ENCODE assay signal across 29 mouse cellular contexts in genomic region chr1:183686056-183686455, GRCm38 (mm10).
DNase-seq lines count a peak whose midpoint lies in the region; ATAC-seq and TF ChIP-seq lines count a peak whose summit lies in the region.
"Had no signal": no experiment of that assay in that cellular context is flagged by ENCODE, and none has a peak within 500 bp of the region (broad histone marks: within the 10 kb centered on the region; RNA-seq: fewer than 3 reads in every experiment).

No protein-coding gene starts in this region.

- no peak for TF ChIP-seq CTCF in lung, embryonic 14.5 days (IDR thresholded peaks at IDR 0.05; ENCODE audit: low read depth)
- TF ChIP-seq CTCF in lung, postnatal 0 days (IDR thresholded peaks at IDR 0.05): no peak

- no peak overlapping the region for H3K4me2 ChIP-seq in embryonic facial prominence, embryonic 14.5 days (ENCODE audit: low read depth, low read length)
- H3K4me2 ChIP-seq in lung, embryonic 14.5 days: no peak overlapping the region
- no peak overlapping the region for H3K4me2 ChIP-seq in lung, postnatal 0 days (replicated peaks; ENCODE audit: low read depth, low read length)
- H3K4me2 ChIP-seq: embryonic facial prominence, embryonic 12.5 days; heart, embryonic 12.5 days; heart, embryonic 15.5 days; hindbrain, embryonic 14.5 days had no signal

- H3K4me1 ChIP-seq in embryonic facial prominence, embryonic 14.5 days (ENCODE audit: control insufficient read depth, insufficient read depth, low read length): no peaks in the 10 kb centered on the region
- no peaks in the 10 kb centered on the region for H3K4me1 ChIP-seq in embryonic facial prominence, embryonic 10.5 days
- no peaks in the 10 kb centered on the region for H3K4me1 ChIP-seq in lung, embryonic 14.5 days (ENCODE audit: insufficient read depth)
- no peaks in the 10 kb centered on the region for H3K4me1 ChIP-seq in lung, postnatal 0 days (ENCODE audit: insufficient read depth, low read depth, low read length)
- H3K4me1 ChIP-seq: embryonic facial prominence, embryonic 12.5 days; heart, embryonic 12.5 days; heart, embryonic 15.5 days had no signal

- intact Hi-C loops in left cerebral cortex, postnatal 10 days (cut with DNase I): no loop called here

- no peaks in the 10 kb centered on the region for H3K36me3 ChIP-seq in embryonic facial prominence, embryonic 14.5 days (ENCODE audit: control insufficient read depth, insufficient read depth, low read length)
- H3K36me3 ChIP-seq in embryonic facial prominence, embryonic 10.5 days (replicated peaks): no peaks in the 10 kb centered on the region
- no peaks in the 10 kb centered on the region for H3K36me3 ChIP-seq in lung, embryonic 14.5 days (ENCODE audit: insufficient read depth)
- no peaks in the 10 kb centered on the region for H3K36me3 ChIP-seq in lung, postnatal 0 days (ENCODE audit: insufficient read depth, low read length)
- H3K36me3 ChIP-seq: embryonic facial prominence, embryonic 12.5 days; G1E; heart, embryonic 12.5 days; heart, embryonic 15.5 days had no signal

- 0 out of 2 replicates have a peak, but pooled peaks have one; percentile 62 for ATAC-seq in embryonic facial prominence, embryonic 14.5 days (ENCODE audit: low read depth)
- peak; percentile 84 for ATAC-seq in lung, embryonic 14.5 days (ENCODE audit: insufficient read depth)
- no peak for ATAC-seq in lung, postnatal 0 days
- ATAC-seq: forebrain, embryonic 14.5 days; forebrain, postnatal 0 days; hindbrain, postnatal 0 days; inflammation-experienced regulatory T-cells, adult 6 months had no signal

- TF ChIP-seq EP300 in lung, postnatal 0 days (IDR thresholded peaks at IDR 0.05): no peak

- H3K9me3 ChIP-seq in embryonic facial prominence, embryonic 14.5 days (ENCODE audit: control insufficient read depth, low read length): no peaks in the 10 kb centered on the region
- no peaks in the 10 kb centered on the region for H3K9me3 ChIP-seq in embryonic facial prominence, embryonic 10.5 days
- no peaks in the 10 kb centered on the region for H3K9me3 ChIP-seq in lung, embryonic 14.5 days (ENCODE audit: low read depth, low read length)
- H3K9me3 ChIP-seq in lung, postnatal 0 days (ENCODE audit: low read length): no peaks in the 10 kb centered on the region
- H3K9me3 ChIP-seq: embryonic facial prominence, embryonic 12.5 days; heart, embryonic 15.5 days had no signal

- no peak overlapping the region for H3K9ac ChIP-seq in embryonic facial prominence, embryonic 14.5 days (ENCODE audit: low read depth, low read length)
- no peak overlapping the region for H3K9ac ChIP-seq in lung, embryonic 14.5 days
- no peak overlapping the region for H3K9ac ChIP-seq in lung, postnatal 0 days (replicated peaks; ENCODE audit: low read depth)
- H3K9ac ChIP-seq: embryonic facial prominence, embryonic 12.5 days; forebrain, postnatal 0 days; heart, embryonic 12.5 days; heart, embryonic 15.5 days; hindbrain, embryonic 14.5 days had no signal

- 52% methylated on average over 5 of the region's 5 CpGs for WGBS in embryonic facial prominence, embryonic 14.5 days
- 86% methylated on average over 5 of the region's 5 CpGs for WGBS in embryonic facial prominence, embryonic 10.5 days
- WGBS in lung, embryonic 14.5 days: 44% methylated on average over 5 of the region's 5 CpGs
- WGBS in lung, postnatal 0 days: 56% methylated on average over 5 of the region's 5 CpGs

- no peak overlapping the region for H3K4me3 ChIP-seq in embryonic facial prominence, embryonic 14.5 days (ENCODE audit: low read depth, low read length)
- H3K4me3 ChIP-seq in embryonic facial prominence, embryonic 10.5 days: no peak overlapping the region
- no peak overlapping the region for H3K4me3 ChIP-seq in lung, embryonic 14.5 days (ENCODE audit: low read depth, low read length)
- H3K4me3 ChIP-seq in lung, postnatal 0 days (ENCODE audit: low read depth, low read length): no peak overlapping the region
- H3K4me3 ChIP-seq: embryonic facial prominence, embryonic 12.5 days; gastrocnemius, adult 2 months; heart, embryonic 12.5 days; heart, embryonic 15.5 days had no signal

- DNase-seq in embryonic facial prominence, embryonic 14.5 days (ENCODE audit: low spot score): peak; percentile 85
- DNase-seq in embryonic facial prominence, embryonic 10.5 days (ENCODE audit: low spot score): no peak
- peak; percentile 90 for DNase-seq in lung, embryonic 14.5 days
- DNase-seq in lung, postnatal 4 days: no peak
- DNase-seq in lung, postnatal 0 days (ENCODE audit: low spot score): peak; percentile 44
- DNase-seq in lung, postnatal 14 days: no peak
- peak; percentile 20 for DNase-seq in adipocyte (ENCODE audit: low spot score)
- DNase-seq in left cerebral cortex, postnatal 10 days (ENCODE audit: extremely low spot score in 1 of 2, low spot score in 2 of 2): no peak
- DNase-seq: adrenal gland, adult 8-10 months; adrenal gland, postnatal 25 days; B cell, adult 2 months; cerebellum, adult 18-20 months; cerebellum, adult 9-10 months; cerebellum, postnatal 14 days; forebrain, postnatal 0 days; gastrocnemius, adult 2 months; gastrocnemius, postnatal 14 days; heart, adult 18-20 months; heart, postnatal 10 days; heart, postnatal 4 days had no signal

- H3K27ac ChIP-seq in embryonic facial prominence, embryonic 14.5 days (replicated peaks; ENCODE audit: low read depth, low read length): no peak overlapping the region
- H3K27ac ChIP-seq in embryonic facial prominence, embryonic 10.5 days (replicated peaks): no peak overlapping the region
- no peak overlapping the region for H3K27ac ChIP-seq in lung, embryonic 14.5 days (ENCODE audit: low read depth)
- no peak overlapping the region for H3K27ac ChIP-seq in lung, postnatal 0 days (ENCODE audit: low read length)
- H3K27ac ChIP-seq: embryonic facial prominence, embryonic 12.5 days; gastrocnemius, adult 2 months; heart, embryonic 15.5 days; hindbrain, embryonic 14.5 days; hindbrain, postnatal 0 days had no signal

- no peaks in the 10 kb centered on the region for H3K27me3 ChIP-seq in embryonic facial prominence, embryonic 14.5 days (replicated peaks; ENCODE audit: control insufficient read depth, insufficient read depth, low read length)
- H3K27me3 ChIP-seq in embryonic facial prominence, embryonic 10.5 days (replicated peaks; ENCODE audit: low read depth, poor library complexity, severe bottlenecking): no peaks in the 10 kb centered on the region
- no peaks in the 10 kb centered on the region for H3K27me3 ChIP-seq in lung, embryonic 14.5 days (ENCODE audit: insufficient read depth, low read length)
- H3K27me3 ChIP-seq in lung, postnatal 0 days (replicated peaks; ENCODE audit: insufficient read depth, low read length): no peaks in the 10 kb centered on the region
- H3K27me3 ChIP-seq: CH12.LX; embryonic facial prominence, embryonic 12.5 days; heart, embryonic 12.5 days; heart, embryonic 15.5 days had no signal

Comparison
In these comparisons a context has a peak if more than half of its experiments do, and no peak if none do; other contexts are left out.
1. DNase-seq: peak in embryonic facial prominence, embryonic 14.5 days (single experiment), lung, embryonic 14.5 days (single experiment), lung, postnatal 0 days (single experiment) and adipocyte (single experiment); none in embryonic facial prominence, embryonic 10.5 days (single experiment), lung, postnatal 4 days (0 of 2), lung, postnatal 14 days (single experiment) and left cerebral cortex, postnatal 10 days (0 of 2).